Mouse (Mus musculus) liver, embryonic 16.5 days (tissue): ENCODE data around the gene Polr3gl. TPM values are rescaled to one million over a fixed set of nuclear protein-coding genes. Genes with fewer than 3 reads are reported as not detected.

Source experiments
- ATAC-seq: fragments of 200-750 bp; cut with Nextera tagmentation; 2 replicates; pipeline ENCODE4 v1.8.0; 2017; ENCODE audit warnings: low read depth, mild to moderate bottlenecking, moderate number of reproducible peaks, moderate library complexity
- H3K27ac ChIP-seq: fragments of 300-500 bp; sonication (generic); 2 replicates; pipeline ENCODE4 v1.5.1; 2014; ENCODE audit warnings: mild to moderate bottlenecking, low read length
- H3K27me3 ChIP-seq: fragments of 300-500 bp; sonication (generic); 2 replicates; pipeline ENCODE4 v1.6.1; 2014; ENCODE audit warnings: low read depth, low read length, mixed read lengths; ENCODE audit not compliant: control insufficient read depth, insufficient read depth
- H3K36me3 ChIP-seq: fragments of 300-500 bp; sonication (generic); 2 replicates; pipeline ENCODE4 v1.6.1; 2014; ENCODE audit warnings: mild to moderate bottlenecking; ENCODE audit not compliant: control insufficient read depth, insufficient read depth
- H3K4me1 ChIP-seq: fragments of 300-500 bp; sonication (generic); 2 replicates; pipeline ENCODE4 v1.6.1; 2014; ENCODE audit warnings: low read depth, low read length, mixed read lengths; ENCODE audit not compliant: control insufficient read depth
- H3K4me2 ChIP-seq: fragments of 300-500 bp; sonication (generic); 2 replicates; pipeline ENCODE4 v1.6.1; 2014; ENCODE audit warnings: low read depth, low read length, mixed read lengths
- H3K4me3 ChIP-seq: fragments of 300-500 bp; sonication (generic); 2 replicates; pipeline ENCODE4 v1.5.1; 2014; ENCODE audit warnings: low read depth, mild to moderate bottlenecking, low read length
- H3K9ac ChIP-seq: fragments of 300-500 bp; sonication (generic); 2 replicates; pipeline ENCODE4 v1.6.1; 2014; ENCODE audit warnings: low read depth, low read length
- H3K9me3 ChIP-seq: fragments of 300-500 bp; sonication (generic); replicated peaks from 2 replicates; pipeline ENCODE4 v1.6.1; 2016; ENCODE audit warnings: low read length; ENCODE audit not compliant: control insufficient read depth
- WGBS: fragments of 180-500 bp; shearing (Covaris S2); extraction: QIAGEN DNeasy Blood & Tissue Kit; methylation state at CpG from one replicate; pipeline ENCODE4 v1.1.7; 2014; ENCODE audit not compliant: insufficient replicate concordance; 5-methylcytosine and 5-hydroxymethylcytosine counted together
- polyA plus RNA-seq: library from polyadenylated mRNA; unstranded; fragments of >200 nt; fragmentation: Nextera tagmentation; extraction: Ambion mirVana; gene quantifications from 2 replicates; pipeline ENCODE4 v1.2.1, GENCODE M21; 2015

The Polr3gl gene
- polyA plus RNA-seq, 1 experiment from 2014 or later: 10.8 TPM

GRCm38 (mm10) chr3:96569966-96570605 lies 23.9 kb downstream of the Polr3gl start:
- Histone ChIP-seq H3K4me2 (no peak overlapping the region), H3K9ac (no peak overlapping the region), H3K27ac (peak overlapping the region; percentile 29; the same call in 1 of the 2 replicates), H3K9me3 (no peaks in the 10 kb centered on the region), H3K4me3 (no peak overlapping the region), H3K27me3 (no peaks in the 10 kb centered on the region), H3K36me3 (no peaks in the 10 kb centered on the region), H3K4me1 (peaks cover 21% of the 10 kb centered on the region)
- 0 out of 2 replicates have a peak, but pooled peaks have one; percentile 27 for ATAC-seq
- WGBS: 70% methylated on average over 11 of the region's 11 CpGs

- Histone ChIP-seq H3K4me1 (peaks cover 23% of the 10 kb centered on the region), H3K4me2 (no peak overlapping the region), H3K4me3 (no peak overlapping the region), H3K27ac (no peak overlapping the region), H3K27me3 (no peaks in the 10 kb centered on the region), H3K36me3 (no peaks in the 10 kb centered on the region), H3K9ac (no peak overlapping the region), H3K9me3 (no peaks in the 10 kb centered on the region)
- 85% methylated on average over 13 of the region's 13 CpGs for WGBS
- no peak for ATAC-seq
These were observed 24.5 kb downstream of the Polr3gl start for GRCm38 (mm10) chr3:96569506-96569905.

GRCm38 (mm10) chr3:96568605-96569004 lies 25.4 kb downstream of the Polr3gl start:
- H3K4me1 ChIP-seq: peaks cover 32% of the 10 kb centered on the region
- no peak overlapping the region for H3K4me3 ChIP-seq
- H3K27ac ChIP-seq: no peak overlapping the region
- no peak overlapping the region for H3K9ac ChIP-seq
- H3K9me3 ChIP-seq: no peaks in the 10 kb centered on the region
- WGBS: 76% methylated on average over 8 of the region's 8 CpGs
- H3K36me3 ChIP-seq: no peaks in the 10 kb centered on the region
- H3K27me3 ChIP-seq: no peaks in the 10 kb centered on the region
- H3K4me2 ChIP-seq: no peak overlapping the region
- no peak for ATAC-seq

GRCm38 (mm10) chr3:96566661-96567450 lies 27.1 kb downstream of the Polr3gl start:
- no peaks in the 10 kb centered on the region for H3K36me3 ChIP-seq
- no peaks in the 10 kb centered on the region for H3K9me3 ChIP-seq
- no peak overlapping the region for H3K27ac ChIP-seq
- no peak overlapping the region for H3K9ac ChIP-seq
- H3K4me3 ChIP-seq: no peak overlapping the region
- no peak overlapping the region for H3K4me2 ChIP-seq
- no peak for ATAC-seq
- H3K4me1 ChIP-seq: peaks cover 30% of the 10 kb centered on the region
- no peaks in the 10 kb centered on the region for H3K27me3 ChIP-seq
- 52% methylated on average over 8 of the region's 8 CpGs for WGBS

- Histone ChIP-seq H3K4me2 (peak overlapping the region; percentile 39; the same call in 1 of the 2 replicates), H3K27me3 (no peaks in the 10 kb centered on the region), H3K4me3 (no peak overlapping the region), H3K27ac (peak overlapping the region; percentile 60), H3K4me1 (peaks cover 38% of the 10 kb centered on the region), H3K36me3 (peaks cover 14% of the 10 kb centered on the region), H3K9me3 (no peaks in the 10 kb centered on the region), H3K9ac (no peak overlapping the region)
- WGBS: 66% methylated on average over 3 of the region's 3 CpGs
- ATAC-seq: no peak
These were observed 28.9 kb downstream of the Polr3gl start for GRCm38 (mm10) chr3:96565105-96565504.

- H3K27ac ChIP-seq: peak overlapping the region; percentile 60
- peaks cover 39% of the 10 kb centered on the region for H3K4me1 ChIP-seq
- WGBS: 12% methylated on average over 7 of the region's 7 CpGs
- no peak overlapping the region for H3K4me3 ChIP-seq
- H3K9ac ChIP-seq: no peak overlapping the region; the same call in 1 of the 2 replicates
- peaks cover 19% of the 10 kb centered on the region for H3K36me3 ChIP-seq
- peak; percentile 49 for ATAC-seq
- H3K27me3 ChIP-seq: no peaks in the 10 kb centered on the region
- H3K4me2 ChIP-seq: peak overlapping the region; percentile 39
- no peaks in the 10 kb centered on the region for H3K9me3 ChIP-seq
These were observed 29.3 kb downstream of the Polr3gl start for GRCm38 (mm10) chr3:96564633-96565032.

- H3K4me1 ChIP-seq: peaks cover 42% of the 10 kb centered on the region
- H3K36me3 ChIP-seq: peaks cover 21% of the 10 kb centered on the region
- H3K9ac ChIP-seq: no peak overlapping the region; the same call in 1 of the 2 replicates
- H3K27ac ChIP-seq: peak overlapping the region; percentile 60
- ATAC-seq: peak; percentile 12; the same call in 1 of the 2 replicates
- H3K9me3 ChIP-seq: no peaks in the 10 kb centered on the region
- H3K4me2 ChIP-seq: peak overlapping the region; percentile 39
- H3K4me3 ChIP-seq: no peak overlapping the region
- no peaks in the 10 kb centered on the region for H3K27me3 ChIP-seq
- 35% methylated on average over 10 of the region's 10 CpGs for WGBS
These were observed 29.9 kb downstream of the Polr3gl start for GRCm38 (mm10) chr3:96563911-96564632.

GRCm38 (mm10) chr3:96563267-96563666 lies 30.7 kb downstream of the Polr3gl start:
- 51% methylated on average over 8 of the region's 8 CpGs for WGBS
- H3K27ac ChIP-seq: no peak overlapping the region
- H3K36me3 ChIP-seq: peaks cover 21% of the 10 kb centered on the region
- ATAC-seq: no peak
- H3K4me2 ChIP-seq: no peak overlapping the region
- no peak overlapping the region for H3K4me3 ChIP-seq
- H3K4me1 ChIP-seq: peaks cover 42% of the 10 kb centered on the region
- H3K9ac ChIP-seq: no peak overlapping the region
- H3K27me3 ChIP-seq: no peaks in the 10 kb centered on the region
- no peaks in the 10 kb centered on the region for H3K9me3 ChIP-seq
